Mouse (Mus musculus) lung, adult 18-20 months (tissue): ENCODE measurements at regions not wholly inside any gene's neighbourhood (a gene's known extent, or its start where the extent isn't known, plus 50 kb on each side); places are given as distances from the start of the nearest gene placed in this dataset.

ENCODE experiments used
- DNase-seq, 2 experiments: peaks; one replicate each; pipeline ENCODE4 v3.0.0; 2022; ENCODE audit warnings: mixed read lengths in 2 of 2

GRCm38 (mm10) chr4:75884371-75884770 lies 606.3 kb upstream of the Dmac1 start:
- DNase-seq: no peak

- no peak for DNase-seq
Measured at GRCm38 (mm10) chr4:75869771-75870170, 591.7 kb upstream of the Dmac1 start.

- DNase-seq: no peak
Measured at GRCm38 (mm10) chr4:75861076-75861475, 583.0 kb upstream of the Dmac1 start.

- DNase-seq: no peak
Measured at GRCm38 (mm10) chr4:75857769-75858408, 579.8 kb upstream of the Dmac1 start.

GRCm38 (mm10) chr4:75855688-75856296 lies 577.7 kb upstream of the Dmac1 start:
- no peak for DNase-seq

GRCm38 (mm10) chr4:75850343-75850742 lies 572.2 kb upstream of the Dmac1 start:
- no peak for DNase-seq

- no peak for DNase-seq
Measured at GRCm38 (mm10) chr4:75847675-75848385, 569.7 kb upstream of the Dmac1 start.

- no peak for DNase-seq
Measured at GRCm38 (mm10) chr4:75845021-75845420, 566.9 kb upstream of the Dmac1 start.

GRCm38 (mm10) chr4:75838619-75839018 lies 560.5 kb upstream of the Dmac1 start:
- peak in 1 of 2 experiments; percentile 11 for DNase-seq

- DNase-seq: peak in 1 of 2 experiments; percentile 1
Measured at GRCm38 (mm10) chr4:75827082-75827711, 549.1 kb upstream of the Dmac1 start.

- DNase-seq: no peak
Measured at GRCm38 (mm10) chr4:75819193-75819603, 541.1 kb upstream of the Dmac1 start.

GRCm38 (mm10) chr4:75816026-75816425 lies 537.9 kb upstream of the Dmac1 start:
- no peak for DNase-seq

- no peak for DNase-seq
Measured at GRCm38 (mm10) chr4:75812266-75812665, 534.2 kb upstream of the Dmac1 start.

GRCm38 (mm10) chr4:75801870-75802269 lies 523.8 kb upstream of the Dmac1 start:
- no peak for DNase-seq

- DNase-seq: no peak
Measured at GRCm38 (mm10) chr4:75801156-75801555, 523.1 kb upstream of the Dmac1 start.

GRCm38 (mm10) chr4:75791789-75792188 lies 513.7 kb upstream of the Dmac1 start:
- peak in 1 of 2 experiments; percentile 18 for DNase-seq

GRCm38 (mm10) chr4:75790920-75791589 lies 513.0 kb upstream of the Dmac1 start:
- DNase-seq: no peak

GRCm38 (mm10) chr4:75787405-75787804 lies 509.3 kb upstream of the Dmac1 start:
- DNase-seq: no peak

GRCm38 (mm10) chr4:75786391-75786790 lies 508.3 kb upstream of the Dmac1 start:
- DNase-seq: no peak

- DNase-seq: no peak
Measured at GRCm38 (mm10) chr4:75779492-75779891, 501.4 kb upstream of the Dmac1 start.

GRCm38 (mm10) chr4:75764141-75764540 lies 486.0 kb upstream of the Dmac1 start:
- no peak for DNase-seq

- no peak for DNase-seq
Measured at GRCm38 (mm10) chr4:75744605-75745004, 466.5 kb upstream of the Dmac1 start.

- DNase-seq: no peak
Measured at GRCm38 (mm10) chr4:75741585-75741984, 463.5 kb upstream of the Dmac1 start.
